Mouse (Mus musculus): Measurements from ENCODE around the gene Rrp1. TPM values are rescaled to one million over a fixed set of nuclear protein-coding genes. Genes with fewer than 3 reads are reported as not detected.
"Not testable (repeated sequence)": the region's sequence is repeated elsewhere in the genome, so short reads cannot be mapped to it uniquely, and the experiment has no call there.

Rrp1 gene
- total RNA-seq, 1 experiment from 2014 or later: 382 TPM

- ATAC-seq (replicated peaks; ENCODE audit: insufficient number of reproducible peaks, low FRiP score, low TSS enrichment, poor library complexity, severe bottlenecking): no peak
These were observed 17.5 kb downstream of the Rrp1 start for GRCm38 (mm10) chr10:78395377-78395776.

- ATAC-seq (replicated peaks; ENCODE audit: insufficient number of reproducible peaks, low FRiP score, low TSS enrichment, poor library complexity, severe bottlenecking): peak; percentile 78
These were observed 20.8 kb downstream of the Rrp1 start for GRCm38 (mm10) chr10:78392072-78392471.

- ATAC-seq (replicated peaks; ENCODE audit: insufficient number of reproducible peaks, low FRiP score, low TSS enrichment, poor library complexity, severe bottlenecking): no peak
These were observed 21.8 kb downstream of the Rrp1 start for GRCm38 (mm10) chr10:78390982-78391470.

- no peak for ATAC-seq (replicated peaks; ENCODE audit: insufficient number of reproducible peaks, low FRiP score, low TSS enrichment, poor library complexity, severe bottlenecking)
These were observed 24.4 kb downstream of the Rrp1 start for GRCm38 (mm10) chr10:78388216-78388980.

GRCm38 (mm10) chr10:78385520-78385919 is 27.3 kb downstream of the Rrp1 start:
- ATAC-seq (replicated peaks; ENCODE audit: insufficient number of reproducible peaks, low FRiP score, low TSS enrichment, poor library complexity, severe bottlenecking): no peak

- no peak for ATAC-seq (replicated peaks; ENCODE audit: insufficient number of reproducible peaks, low FRiP score, low TSS enrichment, poor library complexity, severe bottlenecking)
These were observed 29.3 kb downstream of the Rrp1 start for GRCm38 (mm10) chr10:78383567-78383966.

GRCm38 (mm10) chr10:78378516-78378915 is 34.3 kb downstream of the Rrp1 start:
- no peak for ATAC-seq (replicated peaks; ENCODE audit: insufficient number of reproducible peaks, low FRiP score, low TSS enrichment, poor library complexity, severe bottlenecking)

- peak; percentile 87 for ATAC-seq (replicated peaks; ENCODE audit: insufficient number of reproducible peaks, low FRiP score, low TSS enrichment, poor library complexity, severe bottlenecking)
These were observed 39.9 kb downstream of the Rrp1 start for GRCm38 (mm10) chr10:78372681-78373668.

- ATAC-seq (replicated peaks; ENCODE audit: insufficient number of reproducible peaks, low FRiP score, low TSS enrichment, poor library complexity, severe bottlenecking): no peak
These were observed 41.1 kb downstream of the Rrp1 start for GRCm38 (mm10) chr10:78371746-78372145.

- ATAC-seq (replicated peaks; ENCODE audit: insufficient number of reproducible peaks, low FRiP score, low TSS enrichment, poor library complexity, severe bottlenecking): no peak
These were observed 45.3 kb downstream of the Rrp1 start for GRCm38 (mm10) chr10:78367586-78367985.

- ATAC-seq (replicated peaks; ENCODE audit: insufficient number of reproducible peaks, low FRiP score, low TSS enrichment, poor library complexity, severe bottlenecking): no peak
These were observed 46.0 kb downstream of the Rrp1 start for GRCm38 (mm10) chr10:78366851-78367312.

GRCm38 (mm10) chr10:78366195-78366834 is 46.5 kb downstream of the Rrp1 start:
- no peak for ATAC-seq (replicated peaks; ENCODE audit: insufficient number of reproducible peaks, low FRiP score, low TSS enrichment, poor library complexity, severe bottlenecking)

GRCm38 (mm10) chr10:78365555-78365954 is 47.3 kb downstream of the Rrp1 start:
- no peak for ATAC-seq (replicated peaks; ENCODE audit: insufficient number of reproducible peaks, low FRiP score, low TSS enrichment, poor library complexity, severe bottlenecking)

GRCm38 (mm10) chr10:78364106-78364505 is 48.7 kb downstream of the Rrp1 start:
- ATAC-seq (replicated peaks; ENCODE audit: insufficient number of reproducible peaks, low FRiP score, low TSS enrichment, poor library complexity, severe bottlenecking): peak; percentile 94

- no peak for ATAC-seq (replicated peaks; ENCODE audit: insufficient number of reproducible peaks, low FRiP score, low TSS enrichment, poor library complexity, severe bottlenecking)
These were observed 49.5 kb downstream of the Rrp1 start for GRCm38 (mm10) chr10:78363366-78363765.

- ATAC-seq (replicated peaks; ENCODE audit: insufficient number of reproducible peaks, low FRiP score, low TSS enrichment, poor library complexity, severe bottlenecking): no peak
These were observed 50.9 kb downstream of the Rrp1 start for GRCm38 (mm10) chr10:78361951-78362350.

GRCm38 (mm10) chr10:78360290-78360711 is 52.5 kb downstream of the Rrp1 start:
- no peak for ATAC-seq (replicated peaks; ENCODE audit: insufficient number of reproducible peaks, low FRiP score, low TSS enrichment, poor library complexity, severe bottlenecking)

- ATAC-seq (replicated peaks; ENCODE audit: insufficient number of reproducible peaks, low FRiP score, low TSS enrichment, poor library complexity, severe bottlenecking): not testable (repeated sequence)
These were observed 53.8 kb downstream of the Rrp1 start for GRCm38 (mm10) chr10:78358999-78359398.

- no peak for ATAC-seq (replicated peaks; ENCODE audit: insufficient number of reproducible peaks, low FRiP score, low TSS enrichment, poor library complexity, severe bottlenecking)
These were observed 54.6 kb downstream of the Rrp1 start for GRCm38 (mm10) chr10:78358266-78358665.

Measured in monocyte, adult 5-6 weeks (primary cell).